Mouse (Mus musculus): ENCODE data around the gene Tcte1. TPM values are rescaled to one million over a fixed set of nuclear protein-coding genes. Genes with fewer than 3 reads are reported as not detected.

Gene Tcte1
- polyA plus RNA-seq, 1 experiment from 2014 or later = 0.12 TPM

GRCm38 (mm10) chr17:45582715-45583355 lies 59.6 kb downstream of the Tcte1 start:
- H3K36me3 ChIP-seq = 0 out of 2 replicates have a peak, but pooled peaks cover 7% of the 10 kb centered on the region
- peak overlapping the region; percentile 0; the same call in 1 of the 2 replicates for H3K27ac ChIP-seq
- ATAC-seq (ENCODE audit: insufficient read depth, low FRiP score, low read depth) = no peak
- no peak overlapping the region for H3K4me2 ChIP-seq
- no peaks in the 10 kb centered on the region for H3K27me3 ChIP-seq (replicated peaks)
- 53% methylated on average over 6 of the region's 6 CpGs for whole genome bisulfite sequencing
- H3K9me3 ChIP-seq = no peaks in the 10 kb centered on the region
- H3K4me1 ChIP-seq = peaks cover 33% of the 10 kb centered on the region
- no peak overlapping the region for H3K9ac ChIP-seq
- no peak overlapping the region for H3K4me3 ChIP-seq (replicated peaks)

- H3K9ac ChIP-seq = no peak overlapping the region
These were observed 61.1 kb downstream of the Tcte1 start for GRCm38 (mm10) chr17:45584096-45584896.

GRCm38 (mm10) chr17:45584939-45585678 lies 61.9 kb downstream of the Tcte1 start:
- H3K9me3 ChIP-seq = no peaks in the 10 kb centered on the region
- H3K36me3 ChIP-seq = peaks cover 14% of the 10 kb centered on the region; the same call in 1 of the 2 replicates
- no peaks in the 10 kb centered on the region for H3K27me3 ChIP-seq (replicated peaks)
- no peak overlapping the region for H3K9ac ChIP-seq
- peak overlapping the region; percentile 4; the same call in 1 of the 2 replicates for H3K4me2 ChIP-seq
- peak overlapping the region; percentile 84 for H3K27ac ChIP-seq
- no peak overlapping the region for H3K4me3 ChIP-seq (replicated peaks)
- 33% methylated on average over 14 of the region's 14 CpGs for WGBS
- ATAC-seq (ENCODE audit: insufficient read depth, low FRiP score, low read depth) = peak; percentile 36
- peaks cover 33% of the 10 kb centered on the region for H3K4me1 ChIP-seq

More at GRCm38 (mm10) chr17:45584096-45584896, 61.1 kb downstream of the Tcte1 start:
- 39% methylated on average over 12 of the region's 12 CpGs for WGBS
- peak; percentile 48 for ATAC-seq (ENCODE audit: insufficient read depth, low FRiP score, low read depth)
- no peaks in the 10 kb centered on the region for H3K9me3 ChIP-seq
- H3K4me3 ChIP-seq (replicated peaks) = no peak overlapping the region
- peak overlapping the region; percentile 84 for H3K27ac ChIP-seq
- peaks cover 13% of the 10 kb centered on the region; the same call in 1 of the 2 replicates for H3K36me3 ChIP-seq
- H3K27me3 ChIP-seq (replicated peaks) = no peaks in the 10 kb centered on the region
- H3K4me2 ChIP-seq = peak overlapping the region; percentile 4; the same call in 1 of the 2 replicates
- H3K4me1 ChIP-seq = peaks cover 33% of the 10 kb centered on the region

GRCm38 (mm10) chr17:45585725-45586448 lies 62.7 kb downstream of the Tcte1 start:
- peak overlapping the region; percentile 84 for H3K27ac ChIP-seq
- peaks cover 14% of the 10 kb centered on the region; the same call in 1 of the 2 replicates for H3K36me3 ChIP-seq
- H3K4me2 ChIP-seq = no peak overlapping the region
- peaks cover 31% of the 10 kb centered on the region for H3K4me1 ChIP-seq
- no peak for ATAC-seq (ENCODE audit: insufficient read depth, low FRiP score, low read depth)
- H3K4me3 ChIP-seq (replicated peaks) = no peak overlapping the region
- WGBS = 74% methylated on average over 23 of the region's 23 CpGs
- H3K9ac ChIP-seq = no peak overlapping the region
- no peaks in the 10 kb centered on the region for H3K9me3 ChIP-seq
- no peaks in the 10 kb centered on the region for H3K27me3 ChIP-seq (replicated peaks)

- H3K9ac ChIP-seq = no peak overlapping the region
- peaks cover 26% of the 10 kb centered on the region for H3K4me1 ChIP-seq
- H3K4me2 ChIP-seq = no peak overlapping the region
- ATAC-seq (ENCODE audit: insufficient read depth, low FRiP score, low read depth) = no peak
- no peak overlapping the region for H3K4me3 ChIP-seq (replicated peaks)
- WGBS = over 99% methylated on average over 3 of the region's 3 CpGs
- H3K9me3 ChIP-seq = no peaks in the 10 kb centered on the region
- H3K36me3 ChIP-seq = peaks cover 14% of the 10 kb centered on the region; the same call in 1 of the 2 replicates
- no peaks in the 10 kb centered on the region for H3K27me3 ChIP-seq (replicated peaks)
- no peak overlapping the region for H3K27ac ChIP-seq
These were observed 63.2 kb downstream of the Tcte1 start for GRCm38 (mm10) chr17:45586449-45586837.

GRCm38 (mm10) chr17:45588370-45588769 lies 65.1 kb downstream of the Tcte1 start:
- Histone ChIP-seq H3K27me3 (replicated peaks) (no peaks in the 10 kb centered on the region), H3K4me1 (peaks cover 40% of the 10 kb centered on the region), H3K4me2 (no peak overlapping the region), H3K9ac (no peak overlapping the region), H3K36me3 (peaks cover 14% of the 10 kb centered on the region; the same call in 1 of the 2 replicates), H3K9me3 (no peaks in the 10 kb centered on the region), H3K27ac (no peak overlapping the region), H3K4me3 (replicated peaks) (no peak overlapping the region)
- ATAC-seq (ENCODE audit: insufficient read depth, low FRiP score, low read depth) = no peak
- WGBS = 90% methylated on average over 7 of the region's 7 CpGs

GRCm38 (mm10) chr17:45589236-45589635 lies 66.0 kb downstream of the Tcte1 start:
- H3K4me3 ChIP-seq (replicated peaks) = no peak overlapping the region

GRCm38 (mm10) chr17:45589844-45590243 lies 66.6 kb downstream of the Tcte1 start:
- H3K36me3 ChIP-seq = peaks cover 14% of the 10 kb centered on the region; the same call in 1 of the 2 replicates
- H3K4me2 ChIP-seq = no peak overlapping the region
- H3K27me3 ChIP-seq (replicated peaks) = no peaks in the 10 kb centered on the region
- H3K9ac ChIP-seq = no peak overlapping the region
- H3K4me3 ChIP-seq (replicated peaks) = no peak overlapping the region
- 92% methylated on average over 8 of the region's 8 CpGs for WGBS
- peaks cover 46% of the 10 kb centered on the region for H3K4me1 ChIP-seq
- no peak overlapping the region for H3K27ac ChIP-seq
- H3K9me3 ChIP-seq = no peaks in the 10 kb centered on the region
- ATAC-seq (ENCODE audit: insufficient read depth, low FRiP score, low read depth) = no peak

More at GRCm38 (mm10) chr17:45589236-45589635, 66.0 kb downstream of the Tcte1 start:
- 95% methylated on average over 7 of the region's 7 CpGs for WGBS
- Histone ChIP-seq H3K4me1 (peaks cover 46% of the 10 kb centered on the region), H3K9me3 (no peaks in the 10 kb centered on the region), H3K27me3 (replicated peaks) (no peaks in the 10 kb centered on the region), H3K36me3 (peaks cover 14% of the 10 kb centered on the region; the same call in 1 of the 2 replicates), H3K4me2 (no peak overlapping the region), H3K9ac (no peak overlapping the region), H3K27ac (no peak overlapping the region)
- ATAC-seq (ENCODE audit: insufficient read depth, low FRiP score, low read depth) = no peak

- Histone ChIP-seq H3K36me3 (peaks cover 14% of the 10 kb centered on the region; the same call in 1 of the 2 replicates), H3K27ac (no peak overlapping the region), H3K9me3 (no peaks in the 10 kb centered on the region), H3K4me1 (peaks cover 46% of the 10 kb centered on the region), H3K4me2 (no peak overlapping the region), H3K27me3 (replicated peaks) (no peaks in the 10 kb centered on the region), H3K4me3 (replicated peaks) (no peak overlapping the region), H3K9ac (no peak overlapping the region)
- no peak for ATAC-seq (ENCODE audit: insufficient read depth, low FRiP score, low read depth)
- 76% methylated on average over 6 of the region's 6 CpGs for WGBS
These were observed 67.2 kb downstream of the Tcte1 start for GRCm38 (mm10) chr17:45590410-45590809.

- Histone ChIP-seq H3K4me1 (peaks cover 54% of the 10 kb centered on the region), H3K4me3 (replicated peaks) (no peak overlapping the region), H3K36me3 (peaks cover 12% of the 10 kb centered on the region; the same call in 1 of the 2 replicates), H3K27ac (peak overlapping the region; percentile 31; the same call in 1 of the 2 replicates), H3K9ac (no peak overlapping the region), H3K9me3 (no peaks in the 10 kb centered on the region), H3K4me2 (peak overlapping the region; percentile 100), H3K27me3 (replicated peaks) (no peaks in the 10 kb centered on the region)
- 51% methylated on average over 16 of the region's 16 CpGs for WGBS
- ATAC-seq (ENCODE audit: insufficient read depth, low FRiP score, low read depth) = no peak
These were observed 68.7 kb downstream of the Tcte1 start for GRCm38 (mm10) chr17:45591701-45592605.
